Mouse (Mus musculus): ENCODE results near the gene Otx1.

Gene Otx1

DNA sequence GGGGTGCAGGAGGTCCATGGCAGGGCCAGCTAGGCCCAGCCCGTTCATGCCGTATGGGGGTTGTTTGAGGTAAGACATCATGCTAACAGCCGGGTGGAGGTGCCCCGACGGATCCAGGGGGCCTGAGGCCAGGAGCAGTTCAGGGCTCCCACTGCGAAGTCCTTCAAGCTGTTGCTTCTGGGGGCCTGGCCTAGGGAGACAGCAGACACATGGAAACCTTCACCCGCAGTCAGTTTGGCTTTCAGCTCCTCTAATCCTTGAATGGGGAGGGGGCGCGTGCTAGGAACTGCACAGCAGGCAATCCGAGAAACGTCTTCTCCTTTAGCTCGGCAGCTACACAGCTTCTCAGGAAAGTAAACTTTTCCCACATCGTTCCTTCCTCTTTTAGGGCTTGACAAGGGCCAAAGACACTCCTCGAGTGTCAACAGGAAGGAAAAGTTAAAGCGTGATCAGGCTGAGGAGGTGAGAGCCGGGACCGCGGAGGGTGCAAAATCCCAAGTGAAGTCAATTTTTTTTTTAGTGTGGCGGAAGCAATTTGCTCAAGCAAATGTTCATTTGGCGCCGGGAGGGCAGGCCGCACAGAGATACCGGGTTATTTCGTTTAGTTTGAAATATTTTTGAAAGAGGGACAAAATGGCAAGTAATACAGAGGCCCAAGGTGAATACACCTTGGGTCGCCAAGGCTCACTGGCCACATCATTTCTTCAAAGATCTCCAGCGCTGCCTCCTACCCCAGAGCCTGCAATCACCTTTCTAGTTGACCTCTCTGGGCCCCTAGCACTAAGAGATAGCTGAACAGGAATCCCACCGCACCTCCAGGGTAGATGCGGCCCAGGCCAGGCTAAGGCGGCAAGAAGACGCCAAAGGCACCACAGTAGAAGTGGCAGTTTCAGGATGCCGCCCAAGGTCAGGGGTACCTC, 3.0 kb downstream of the Otx1 start:
- no peak for DNase-seq (ENCODE audit: low spot score in 2 of 2)

DNA sequence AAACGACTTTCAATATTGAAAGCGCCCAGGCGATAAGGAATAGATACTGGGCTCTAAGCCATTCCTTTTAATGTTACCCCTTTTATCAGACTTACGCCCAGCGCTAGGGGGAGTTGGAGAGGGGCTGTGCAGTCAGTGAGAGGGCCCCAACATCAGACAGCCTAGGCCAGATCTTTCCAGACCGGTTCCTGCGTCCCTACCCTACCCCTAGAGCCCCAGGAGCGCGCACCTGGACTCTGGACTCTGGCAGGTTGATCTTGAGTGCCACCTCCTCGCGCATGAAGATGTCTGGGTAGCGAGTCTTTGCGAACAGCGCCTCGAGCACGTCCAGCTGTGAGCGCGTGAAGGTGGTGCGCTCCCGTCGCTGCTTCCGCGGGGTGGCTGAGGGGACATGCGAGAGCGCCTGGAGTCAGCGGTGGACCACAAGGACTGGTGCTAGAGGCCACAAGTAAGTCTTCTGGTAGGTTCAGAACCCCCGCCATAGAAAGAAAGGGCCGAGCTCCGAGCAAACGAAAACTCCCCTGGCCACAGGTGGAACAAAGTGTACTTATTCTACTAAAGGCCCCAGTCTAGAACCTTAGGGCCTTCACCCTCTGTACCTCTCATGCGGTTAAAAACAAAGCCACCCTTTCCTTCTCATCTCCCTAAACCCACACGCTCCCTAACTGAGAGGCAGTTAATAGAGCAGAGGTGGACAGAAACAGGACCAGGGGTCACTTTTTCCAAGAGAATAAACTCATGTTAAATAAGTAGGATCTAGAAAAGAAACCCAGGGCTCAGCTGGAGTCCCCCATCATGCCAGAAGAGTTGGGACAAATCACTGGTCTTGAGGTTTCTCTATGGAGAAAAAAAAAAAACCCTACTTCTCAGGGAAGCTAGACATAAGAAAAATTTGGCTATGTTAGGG, 4.3 kb downstream of the Otx1 start:
- DNase-seq (ENCODE audit: low spot score in 2 of 2): no peak

DNA sequence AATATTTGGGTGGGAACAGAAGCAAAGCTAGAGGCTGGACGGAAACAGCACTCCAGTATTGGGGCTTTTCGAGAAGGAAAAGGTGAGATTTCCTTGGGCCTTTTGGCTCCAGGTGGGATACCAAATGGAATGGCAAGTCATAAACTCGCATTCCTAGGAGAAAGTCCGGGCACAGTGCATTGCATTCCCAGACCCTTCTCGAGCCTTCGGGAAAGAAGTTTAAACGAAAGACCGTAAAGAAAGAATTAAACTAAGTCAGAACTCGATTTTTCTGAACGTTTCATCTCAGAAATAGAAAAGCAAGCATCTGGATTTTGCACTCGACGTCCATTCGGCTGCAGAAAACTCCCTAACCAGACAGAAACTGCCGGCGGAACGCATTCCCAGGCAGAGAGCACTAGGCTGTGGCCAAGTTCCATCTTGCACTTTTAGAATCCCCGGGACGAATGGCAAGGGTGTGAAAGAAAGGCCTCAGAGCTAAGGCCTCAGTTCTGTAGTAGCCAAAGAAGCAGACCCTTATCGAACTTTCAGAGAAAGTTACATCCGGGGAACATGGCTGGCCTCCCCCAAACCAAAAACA, 5.0 kb downstream of the Otx1 start:
- no peak for DNase-seq (ENCODE audit: low spot score in 2 of 2)

DNA sequence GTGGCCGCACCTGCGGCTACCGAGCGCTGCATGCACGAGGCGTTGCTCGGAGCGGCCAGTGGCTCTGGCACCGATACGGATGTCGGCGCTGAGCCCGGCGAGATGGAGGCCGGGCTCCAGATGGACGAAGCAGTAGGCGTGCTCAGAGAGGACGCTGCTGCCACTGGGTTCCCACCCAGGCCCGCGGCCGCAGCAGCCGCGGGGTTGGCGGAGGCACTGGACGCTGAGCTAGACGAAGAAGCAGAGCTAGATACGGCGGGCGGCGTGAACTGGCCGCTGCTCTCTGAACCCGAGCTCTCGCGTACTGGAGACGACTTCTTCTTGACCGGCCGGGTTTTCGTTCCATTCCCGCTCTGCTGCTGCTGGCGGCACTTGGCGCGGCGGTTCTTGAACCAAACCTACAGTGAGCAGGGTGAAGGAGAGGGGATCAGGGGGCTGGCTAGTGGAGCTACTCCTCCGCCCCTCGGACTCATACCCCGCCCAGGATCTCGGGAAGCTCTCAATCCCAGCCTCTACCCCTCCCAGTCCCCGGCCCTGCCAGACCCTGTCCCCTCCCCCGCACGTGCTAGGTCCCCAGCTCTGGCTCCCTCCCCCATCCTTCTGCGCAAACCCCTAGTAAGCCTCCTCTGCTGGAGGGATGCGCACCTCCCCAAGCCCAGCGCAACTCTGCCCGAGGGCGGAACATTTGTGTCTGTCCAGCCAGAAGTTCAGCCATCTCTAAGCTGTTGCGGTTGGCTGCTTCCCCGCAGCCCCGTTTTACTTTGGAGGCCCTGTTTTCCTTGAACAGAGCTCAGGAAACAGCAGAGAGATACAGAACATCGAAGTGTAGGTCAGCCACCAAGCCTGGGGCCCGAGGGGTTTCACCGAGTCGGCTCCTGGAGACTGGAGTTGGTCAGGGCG, 5.8 kb downstream of the Otx1 start:
- no peak for DNase-seq (ENCODE audit: low spot score in 2 of 2)

DNA sequence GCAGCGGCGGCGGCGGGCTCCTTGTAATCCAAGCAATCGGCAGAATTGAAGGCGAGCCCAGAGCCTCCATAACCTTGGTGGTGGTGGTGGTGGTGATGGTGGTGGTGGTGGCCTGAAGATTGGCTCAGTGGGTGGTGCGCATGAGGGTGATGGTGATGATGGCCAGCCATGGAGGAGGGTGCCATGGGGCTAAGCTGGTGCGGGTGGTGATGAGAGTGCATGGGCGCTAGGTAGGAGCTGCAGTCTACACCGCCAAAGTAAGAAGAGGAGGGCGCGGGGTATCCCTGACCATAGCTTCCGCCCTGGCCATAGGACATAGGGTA, 6.4 kb downstream of the Otx1 start:
- no peak for DNase-seq (ENCODE audit: low spot score in 2 of 2)

DNA sequence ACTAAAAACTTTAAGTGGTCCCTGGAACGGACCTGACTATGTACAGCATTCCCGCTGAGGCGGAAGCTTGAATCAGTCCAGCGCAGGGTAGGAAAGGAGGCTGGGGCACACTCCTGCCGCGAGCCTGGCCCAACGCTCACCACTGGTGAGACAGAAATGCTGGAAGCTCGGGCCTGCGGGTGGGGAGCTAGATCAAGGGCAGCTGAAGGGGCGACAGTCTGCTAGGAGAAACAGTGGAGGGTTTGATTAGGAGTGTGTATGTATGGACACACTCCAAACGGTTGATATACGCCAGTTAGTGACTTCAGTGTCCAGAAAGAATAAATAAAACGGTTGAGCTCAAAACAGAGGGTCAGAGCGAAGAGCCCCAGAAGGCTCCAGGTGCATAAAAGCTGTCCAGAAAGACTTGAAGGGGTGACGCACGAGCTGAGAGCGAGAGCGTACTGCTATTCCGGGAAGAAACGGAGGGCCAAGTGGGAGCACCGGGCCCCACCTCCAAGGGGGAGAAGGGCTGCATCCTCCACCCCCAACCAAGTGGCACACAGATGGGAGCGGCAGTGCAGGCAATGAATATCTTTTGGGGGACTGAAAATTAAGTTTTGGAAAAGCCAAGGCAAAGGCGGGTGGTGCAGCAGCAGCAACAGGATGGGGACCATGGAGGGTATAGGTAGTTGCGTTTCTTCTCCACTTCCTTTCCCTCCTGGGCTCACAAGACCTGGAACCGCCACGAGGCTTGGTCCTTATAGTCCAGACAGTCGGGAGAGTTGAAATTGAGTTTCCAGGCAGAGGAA, 7.0 kb downstream of the Otx1 start:
- DNase-seq (ENCODE audit: low spot score in 2 of 2): no peak

DNA sequence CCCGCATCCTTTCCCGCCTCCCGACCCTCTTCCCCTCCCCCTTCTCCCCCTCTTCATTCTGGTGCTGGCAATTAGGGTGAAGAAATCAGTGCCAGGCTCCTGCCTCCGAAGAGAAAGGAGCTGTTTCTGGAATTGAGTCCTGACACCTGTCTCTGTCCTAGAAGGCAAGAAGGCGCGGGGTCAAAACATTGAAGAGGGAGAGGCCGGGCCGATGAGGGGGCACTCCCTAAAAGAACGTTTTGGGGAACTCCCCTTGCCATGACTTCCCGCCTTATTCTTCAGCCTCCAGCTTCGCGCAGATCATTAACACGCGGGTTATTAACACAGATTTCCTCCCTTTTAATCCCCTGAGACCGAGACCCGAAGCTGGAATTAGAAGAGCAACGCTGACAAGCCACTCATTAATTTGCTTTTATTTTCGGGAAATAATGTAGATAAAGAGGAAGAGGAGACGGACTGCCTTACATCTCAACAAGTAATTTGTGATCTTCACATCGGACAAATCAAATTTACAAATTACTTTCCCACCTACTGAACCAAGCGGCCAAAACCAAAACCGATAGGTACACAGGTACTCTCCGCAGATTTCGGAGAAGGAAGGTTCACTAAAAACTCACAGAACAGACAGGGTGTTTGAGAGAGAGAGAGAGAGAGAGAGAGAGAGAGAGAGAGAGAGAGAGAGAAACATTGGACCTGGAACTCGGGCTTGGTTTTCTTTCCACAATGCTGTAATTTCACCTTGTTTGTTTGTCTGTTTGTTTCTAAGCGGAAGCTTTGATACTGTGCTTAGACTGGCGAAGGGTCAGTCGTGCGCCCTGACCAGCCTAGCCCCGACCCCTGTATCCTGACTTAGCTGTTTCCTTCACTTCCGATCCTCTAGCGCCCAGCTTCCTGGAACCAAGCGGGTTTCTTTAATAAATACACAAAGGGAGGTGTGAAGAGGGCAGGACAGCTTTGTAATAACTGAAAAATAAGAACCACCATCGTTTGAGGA, 8.0 kb downstream of the Otx1 start:
- DNase-seq (ENCODE audit: low spot score in 2 of 2): no peak

DNA sequence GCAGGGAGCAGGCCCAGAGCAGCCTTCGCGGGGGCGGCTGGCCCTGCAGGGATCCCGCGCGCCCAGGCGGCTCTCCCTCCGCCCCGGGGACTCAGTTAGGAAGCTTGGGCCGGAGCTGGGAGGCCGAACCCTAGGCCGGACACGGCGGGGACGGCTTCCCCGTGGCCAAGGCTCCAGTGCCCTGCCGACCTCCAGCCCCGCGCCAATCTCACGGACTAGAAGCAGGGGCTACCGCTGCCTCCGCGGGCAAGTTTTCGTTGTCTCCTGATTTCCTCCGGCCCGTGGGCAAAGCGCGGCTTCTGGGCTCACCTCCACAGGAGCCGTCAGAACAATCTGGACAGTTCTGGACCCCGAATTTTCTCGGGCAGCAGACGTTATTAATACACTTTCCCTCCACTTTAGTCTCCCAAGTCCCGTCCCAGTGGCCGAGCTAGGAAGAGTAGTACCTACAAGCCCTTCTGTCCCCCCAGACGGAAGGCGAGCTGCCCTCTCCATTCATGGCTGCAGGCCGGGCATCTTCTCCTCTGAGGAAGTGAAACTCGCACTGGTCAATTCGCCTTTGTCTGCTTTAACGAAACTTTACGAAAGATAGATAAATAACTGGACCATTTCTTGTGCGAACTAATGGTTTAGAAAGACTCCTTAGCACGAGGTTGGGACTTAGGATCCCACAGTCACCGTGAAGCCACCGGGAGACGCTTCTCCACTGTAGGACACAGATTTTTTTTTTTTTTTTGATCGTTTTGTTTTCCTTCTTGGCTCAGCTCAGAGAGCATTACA, 8.9 kb downstream of the Otx1 start:
- no peak for DNase-seq (ENCODE audit: low spot score in 2 of 2)

DNA sequence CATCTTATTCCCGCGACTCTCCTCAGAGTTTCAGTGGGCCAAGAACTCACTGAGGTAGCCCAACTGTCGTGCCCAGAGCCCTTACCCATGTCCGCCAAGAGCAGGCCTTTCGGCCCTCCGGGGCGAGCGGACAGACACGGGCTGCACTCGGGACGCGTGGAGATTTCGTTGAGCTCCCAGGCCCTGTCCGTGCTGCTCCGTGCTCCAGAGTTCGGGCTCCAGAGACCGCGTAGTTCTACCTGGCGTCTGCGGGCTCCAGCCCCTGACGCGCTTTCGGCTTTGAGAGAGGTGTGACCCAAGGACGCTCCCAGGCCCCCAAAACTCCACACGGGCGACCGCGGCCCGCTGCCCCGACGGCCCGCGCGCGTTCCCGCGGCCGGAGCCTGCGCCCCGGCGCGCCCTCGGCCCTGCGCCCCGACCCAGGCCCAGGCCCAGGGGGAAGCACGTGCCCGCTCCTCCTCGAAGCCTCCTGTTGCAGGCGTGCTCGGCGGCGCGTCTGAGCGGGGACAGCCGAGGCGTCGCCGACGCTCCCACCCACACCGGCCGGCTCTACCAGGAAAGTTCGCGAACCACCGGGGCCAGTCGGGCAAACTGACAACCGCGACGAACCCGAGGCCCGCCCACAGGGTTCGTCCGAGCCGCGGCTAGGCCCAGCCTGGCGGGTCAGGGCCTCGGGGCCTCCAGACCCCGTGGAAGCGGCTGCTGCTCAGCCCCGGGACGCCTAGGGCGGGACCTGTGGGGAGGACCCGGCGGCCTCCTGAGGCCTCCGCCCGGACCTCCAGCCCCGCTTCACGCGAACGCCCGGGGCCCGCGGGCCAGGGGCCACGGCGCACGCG, 9.7 kb downstream of the Otx1 start:
- DNase-seq (ENCODE audit: low spot score in 2 of 2): no peak

DNA sequence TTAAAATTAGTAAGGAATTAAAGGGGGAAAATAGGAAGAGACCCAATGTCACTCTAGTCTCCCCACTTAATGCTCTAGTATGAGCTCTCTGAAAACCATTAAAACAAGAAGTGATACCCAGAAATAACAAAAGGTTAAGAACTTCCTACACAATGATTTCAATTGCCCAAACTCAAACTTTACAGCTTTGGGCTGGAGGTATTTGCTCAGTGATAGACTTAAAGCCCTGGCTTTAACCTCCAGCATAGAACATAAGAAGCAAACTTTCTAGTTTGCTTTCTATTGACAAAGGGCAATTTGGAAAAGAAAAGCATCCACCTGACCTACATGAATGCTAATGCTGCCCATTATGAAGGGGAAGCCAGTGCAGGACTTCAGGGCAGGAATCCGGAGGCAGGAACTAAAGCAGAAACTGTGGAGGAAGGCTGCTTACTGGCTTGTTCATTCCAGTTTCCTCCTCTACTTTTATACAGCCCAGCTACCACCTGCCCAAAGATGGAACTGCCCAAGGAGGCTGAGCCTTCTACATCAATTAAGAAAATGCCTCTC, 14.2 kb downstream of the Otx1 start:
- DNase-seq (ENCODE audit: low spot score in 2 of 2): no peak

DNA sequence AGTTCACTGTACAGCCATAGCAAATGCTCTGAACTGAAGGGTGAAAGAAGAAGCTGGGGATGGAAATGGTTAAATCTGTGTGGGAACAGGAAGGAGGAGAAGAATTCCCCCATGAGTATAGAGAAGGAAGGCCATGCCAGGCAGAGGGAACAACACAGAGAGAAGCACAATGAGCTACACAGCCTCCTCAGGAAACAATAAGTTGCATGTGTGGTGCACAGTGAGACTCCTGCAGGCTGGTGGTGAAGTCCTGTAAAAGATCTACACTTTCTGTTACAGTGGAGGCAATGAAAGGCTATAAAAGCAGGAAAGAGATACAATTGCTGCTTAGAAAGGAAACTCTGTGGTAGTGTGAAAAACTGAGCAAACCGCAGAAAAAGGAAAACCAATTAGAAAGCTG, 17.6 kb downstream of the Otx1 start:
- no peak for DNase-seq (ENCODE audit: low spot score in 2 of 2)

DNA sequence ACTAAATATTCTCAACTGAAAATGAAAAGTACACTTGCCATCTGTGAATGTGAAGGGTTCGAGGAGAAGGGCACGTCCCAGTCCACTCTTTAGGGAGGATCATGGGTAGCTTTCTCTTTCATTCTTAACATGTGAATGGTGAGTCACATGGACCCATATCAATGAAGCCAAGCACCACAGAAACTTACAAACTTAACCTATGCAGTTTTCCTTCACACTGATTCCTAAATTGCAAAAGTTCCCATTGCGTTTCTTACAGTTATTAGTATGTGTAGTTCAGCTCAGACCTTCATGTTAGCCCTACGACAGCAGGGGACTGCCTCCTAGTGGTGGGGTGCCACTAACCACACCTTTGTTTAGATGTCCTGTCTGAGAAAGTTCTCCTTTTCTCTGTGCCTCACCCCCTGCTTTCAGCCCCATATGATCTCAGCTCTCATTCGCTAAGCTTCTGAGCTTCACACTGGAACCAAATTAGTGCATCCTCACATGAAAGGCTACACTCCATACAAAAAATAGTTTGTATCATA, 28.6 kb downstream of the Otx1 start:
- DNase-seq (ENCODE audit: low spot score in 2 of 2): no peak

DNA sequence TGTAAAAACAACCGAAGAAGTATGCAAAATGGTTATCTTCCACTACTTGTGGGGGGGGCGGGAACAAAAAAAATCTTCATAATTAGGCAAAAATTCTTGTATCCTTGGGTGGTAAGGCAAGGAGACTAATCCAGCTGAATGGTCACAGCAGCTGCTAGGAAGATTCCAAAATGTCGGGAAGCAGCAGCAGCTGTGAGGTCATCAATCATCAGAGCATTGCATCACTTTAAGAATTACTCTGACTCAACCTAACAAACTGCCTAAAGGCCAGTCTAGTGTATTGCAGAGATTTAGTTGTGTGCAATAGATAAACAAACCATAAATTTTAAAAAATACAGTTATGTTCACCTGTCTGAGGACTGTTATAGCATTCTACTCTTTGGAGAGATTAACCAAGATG, 29.1 kb downstream of the Otx1 start:
- DNase-seq (ENCODE audit: low spot score in 2 of 2): no peak

DNA sequence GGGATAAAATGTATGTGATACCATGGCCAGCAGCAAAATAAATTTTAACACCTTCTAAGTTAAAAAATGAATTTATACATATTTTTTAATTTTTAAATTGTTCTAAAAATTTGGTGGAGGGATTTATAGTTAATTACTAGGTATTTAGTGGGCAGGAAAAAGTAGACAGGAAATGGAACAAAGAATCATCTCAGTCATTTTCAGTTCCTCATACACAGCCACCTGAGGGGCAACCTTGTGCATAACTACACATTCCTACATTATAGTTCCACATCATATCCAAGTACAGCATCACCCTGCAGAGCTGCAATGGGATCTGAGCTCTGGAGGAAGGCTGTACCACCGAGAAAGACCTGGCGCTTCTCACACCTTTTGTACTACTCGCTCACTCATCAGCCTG, 33.8 kb downstream of the Otx1 start:
- no peak for DNase-seq (ENCODE audit: low spot score in 2 of 2)

DNA sequence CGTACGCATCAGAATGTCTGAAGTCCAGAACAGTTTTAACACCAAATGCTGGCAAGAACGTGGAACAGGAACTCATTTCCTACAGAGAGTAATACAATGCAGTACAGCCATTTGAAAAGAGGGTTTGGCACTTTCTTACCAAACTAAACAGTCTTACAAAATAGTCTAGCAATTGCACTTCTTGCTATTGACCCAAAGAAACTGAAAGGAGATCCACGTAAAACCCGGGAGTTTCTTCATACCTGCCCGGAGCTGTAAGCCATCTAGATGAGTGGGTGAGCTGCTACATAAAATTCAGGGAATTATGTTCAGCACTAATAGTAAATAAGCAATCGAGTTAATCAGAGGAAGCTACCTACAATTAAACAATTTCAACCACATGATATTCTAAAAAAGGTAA, 47.5 kb downstream of the Otx1 start:
- no peak for DNase-seq (ENCODE audit: low spot score in 2 of 2)

DNA sequence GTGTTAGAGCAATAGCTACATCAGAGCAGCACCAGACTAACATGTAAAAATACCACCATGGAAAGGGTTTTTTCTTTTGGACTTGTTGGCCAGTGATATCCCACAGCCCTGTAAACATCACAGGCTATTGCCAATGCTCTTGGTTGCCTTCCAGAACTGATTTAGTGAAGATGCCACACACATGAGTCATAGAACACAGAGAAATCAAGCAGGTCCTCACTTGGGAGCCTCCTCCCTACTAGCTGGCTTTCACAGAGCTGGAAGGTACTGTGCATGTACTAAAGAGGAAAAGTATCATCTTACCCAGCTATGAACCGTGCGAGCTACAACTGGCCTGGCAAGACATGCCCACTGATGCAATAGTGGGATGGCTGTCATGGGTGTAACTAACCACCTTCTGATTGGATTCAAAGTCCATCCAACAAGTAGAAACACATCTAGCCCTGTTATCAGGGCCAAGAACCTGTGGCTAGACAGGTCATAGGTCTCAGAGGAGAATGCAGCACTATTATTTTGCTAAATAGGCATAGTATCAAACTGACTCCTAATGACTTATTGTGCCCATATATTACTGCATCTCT, 51.0 kb downstream of the Otx1 start:
- no peak for DNase-seq (ENCODE audit: low spot score in 2 of 2)

DNA sequence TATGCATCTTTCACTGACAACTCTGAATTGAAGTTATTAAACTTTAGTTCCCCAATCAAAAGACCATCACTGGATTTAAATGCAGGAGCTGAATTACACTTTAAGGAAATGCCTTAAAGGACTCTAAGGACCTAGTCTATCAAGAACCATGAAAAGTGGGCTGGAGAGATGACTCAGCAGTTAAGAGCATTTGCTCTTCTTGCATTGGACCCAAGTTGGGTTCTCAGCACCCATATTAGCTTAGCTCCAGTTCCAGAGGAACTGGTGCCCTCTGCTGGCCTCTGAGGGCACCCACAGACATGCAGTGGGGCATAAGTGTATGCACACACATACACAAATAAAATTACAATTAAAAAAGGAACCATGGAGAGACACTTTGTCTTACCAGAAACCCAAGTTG, 52.6 kb downstream of the Otx1 start:
- DNase-seq (ENCODE audit: low spot score in 2 of 2): no peak
